Mouse (Mus musculus) ES-Bruce4 (cell line): ENCODE results near the gene Cbl. TPM values are rescaled to one million over a fixed set of nuclear protein-coding genes. Genes with fewer than 3 reads are reported as not detected.

Source experiments
- H3K27ac ChIP-seq: 2 replicates; pipeline ENCODE4 v1.5.1; 2012; ENCODE audit warnings: low read length, inconsistent platforms; ENCODE audit not compliant: insufficient read depth
- H3K27me3 ChIP-seq: 2 replicates; pipeline ENCODE4 v1.6.1; 2012; ENCODE audit warnings: mild to moderate bottlenecking, low read length, inconsistent platforms; ENCODE audit not compliant: control insufficient read depth, poor library complexity, insufficient read depth, severe bottlenecking
- H3K36me3 ChIP-seq: 2 replicates; pipeline ENCODE4 v1.6.1; 2012; ENCODE audit warnings: inconsistent platforms, mild to moderate bottlenecking, low read length, moderate library complexity; ENCODE audit not compliant: control insufficient read depth, poor library complexity, insufficient read depth, severe bottlenecking
- H3K4me1 ChIP-seq: one replicate; pipeline ENCODE4 v1.8.1; 2011; ENCODE audit warnings: low read length; ENCODE audit not compliant: control insufficient read depth, insufficient read depth
- H3K4me3 ChIP-seq: 2 replicates; pipeline ENCODE4 v1.5.1; 2011; ENCODE audit warnings: low read depth, mild to moderate bottlenecking, low read length
- H3K9ac ChIP-seq: 2 replicates; pipeline ENCODE4 v1.6.1; 2012; ENCODE audit warnings: low read depth, mild to moderate bottlenecking, inconsistent platforms; ENCODE audit not compliant: poor library complexity, severe bottlenecking
- H3K9me3 ChIP-seq: replicated peaks from 2 replicates; pipeline ENCODE4 v1.6.1; 2012; ENCODE audit warnings: mild to moderate bottlenecking, low read length, inconsistent platforms; ENCODE audit not compliant: control insufficient read depth, poor library complexity, insufficient read depth, severe bottlenecking
- CTCF ChIP-seq: IDR thresholded peaks from one replicate; pipeline ENCODE4 v1.8.1; 2011; ENCODE audit warnings: low read depth, low read length
- EP300 ChIP-seq: IDR thresholded peaks from 2 replicates; pipeline ENCODE4 v1.6.1; 2011; ENCODE audit warnings: low read depth, low read length; ENCODE audit not compliant: insufficient read depth
- POLR2A ChIP-seq: IDR thresholded peaks from one replicate; pipeline ENCODE4 v1.8.1; 2011; ENCODE audit warnings: low read length; ENCODE audit not compliant: insufficient read depth
- polyA plus RNA-seq: library from polyadenylated mRNA; stranded (reverse); fragments of >200 nt; gene quantifications from 2 replicates; pipeline ENCODE4 v1.2.4, GENCODE M21; 2011; ENCODE audit warnings: low read depth; ENCODE audit not compliant: missing spikeins, insufficient read depth, insufficient read length

Gene Cbl
- polyA plus RNA-seq, 1 experiment = 58.8 TPM

- Histone ChIP-seq H3K4me1 (no peaks in the 10 kb centered on the region), H3K9ac (no peak overlapping the region), H3K9me3 (no peaks in the 10 kb centered on the region), H3K36me3 (peaks cover 34% of the 10 kb centered on the region), H3K27ac (no peak overlapping the region), H3K27me3 (no peaks in the 10 kb centered on the region), H3K4me3 (no peak overlapping the region)
- TF ChIP-seq EP300 = no peak
- no peak for TF ChIP-seq CTCF
- TF ChIP-seq POLR2A = no peak
Measured at GRCm38 (mm10) chr9:44159886-44160285, 74.0 kb downstream of the Cbl start.

GRCm38 (mm10) chr9:44147290-44147689 lies 86.6 kb downstream of the Cbl start:
- no peak overlapping the region for H3K27ac ChIP-seq
- H3K9me3 ChIP-seq = no peaks in the 10 kb centered on the region
- no peak for TF ChIP-seq EP300
- no peak for TF ChIP-seq POLR2A
- TF ChIP-seq CTCF = no peak
- peaks cover 9% of the 10 kb centered on the region for H3K36me3 ChIP-seq
- H3K27me3 ChIP-seq = no peaks in the 10 kb centered on the region
- no peak overlapping the region for H3K4me3 ChIP-seq
- no peak overlapping the region for H3K9ac ChIP-seq
- peaks cover 3% of the 10 kb centered on the region for H3K4me1 ChIP-seq

GRCm38 (mm10) chr9:44144718-44145060 lies 89.2 kb downstream of the Cbl start:
- no peaks in the 10 kb centered on the region for H3K27me3 ChIP-seq
- peaks cover 6% of the 10 kb centered on the region for H3K4me1 ChIP-seq
- peak overlapping the region; percentile 33 for H3K27ac ChIP-seq
- no peak overlapping the region for H3K4me3 ChIP-seq
- TF ChIP-seq EP300 (no peak), POLR2A (no peak), CTCF (no peak)
- no peak overlapping the region for H3K9ac ChIP-seq
- H3K9me3 ChIP-seq = no peaks in the 10 kb centered on the region
- H3K36me3 ChIP-seq = peaks cover 17% of the 10 kb centered on the region

DNA sequence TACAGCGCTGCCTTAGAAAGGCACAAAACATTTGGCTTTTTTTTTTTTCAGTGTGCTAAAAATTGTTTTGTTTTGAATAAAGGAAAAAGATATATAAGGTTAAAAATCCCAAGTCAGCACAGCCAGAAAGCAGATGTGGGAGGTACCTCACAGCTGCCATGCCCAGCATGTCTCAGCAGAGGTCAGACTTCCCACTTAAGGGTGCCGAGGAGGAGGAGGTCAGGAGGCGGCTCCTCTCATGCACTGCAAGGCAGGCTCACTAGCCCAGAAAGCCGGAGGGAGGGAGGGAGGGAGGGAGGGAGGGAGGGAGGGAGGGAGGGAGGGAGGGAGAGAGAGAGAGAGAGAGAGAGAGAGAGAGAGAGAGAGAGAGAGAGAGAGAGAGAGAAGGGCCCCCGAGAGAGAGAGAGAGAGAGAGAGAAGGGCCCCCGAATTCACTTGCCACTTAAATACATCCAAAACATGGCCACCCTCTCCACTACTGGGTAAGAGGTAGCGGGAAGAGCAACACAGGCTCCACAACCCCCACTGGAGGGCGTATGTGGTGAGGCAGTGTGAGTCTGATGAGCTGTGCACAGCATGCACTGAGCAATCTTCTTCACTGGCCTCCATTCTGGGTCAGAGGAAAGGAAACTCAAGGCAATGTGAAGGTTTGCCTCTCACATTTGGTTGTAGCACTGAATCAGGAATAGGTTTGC lies 89.7 kb downstream of the Cbl start:
- Histone ChIP-seq H3K36me3 (peaks cover 23% of the 10 kb centered on the region), H3K9ac (0 out of 2 replicates have a peak overlapping the region, but pooled peaks have one; percentile 6), H3K27me3 (no peaks in the 10 kb centered on the region), H3K4me1 (peaks cover 6% of the 10 kb centered on the region), H3K27ac (peak overlapping the region; percentile 33), H3K9me3 (no peaks in the 10 kb centered on the region), H3K4me3 (no peak overlapping the region)
- TF ChIP-seq EP300 (no peak), POLR2A (no peak), CTCF (peak; percentile 48)

- Histone ChIP-seq H3K9ac (0 out of 2 replicates have a peak overlapping the region, but pooled peaks have one; percentile 6), H3K4me3 (no peak overlapping the region), H3K4me1 (peaks cover 6% of the 10 kb centered on the region), H3K9me3 (no peaks in the 10 kb centered on the region), H3K27ac (peak overlapping the region; percentile 13; the same call in 1 of the 2 replicates), H3K36me3 (peaks cover 30% of the 10 kb centered on the region), H3K27me3 (no peaks in the 10 kb centered on the region)
- TF ChIP-seq CTCF (no peak), POLR2A (no peak), EP300 (no peak)
Measured at GRCm38 (mm10) chr9:44143421-44143820, 90.4 kb downstream of the Cbl start.

GRCm38 (mm10) chr9:44141951-44142350 lies 91.9 kb downstream of the Cbl start:
- H3K36me3 ChIP-seq = peaks cover 42% of the 10 kb centered on the region
- TF ChIP-seq CTCF (no peak), POLR2A (no peak), EP300 (no peak)

More at GRCm38 (mm10) chr9:44141951-44142350, 91.9 kb downstream of the Cbl start:
- H3K4me3 ChIP-seq = no peak overlapping the region
- no peak overlapping the region for H3K27ac ChIP-seq
- H3K9me3 ChIP-seq = no peaks in the 10 kb centered on the region
- no peak overlapping the region for H3K9ac ChIP-seq
- H3K27me3 ChIP-seq = no peaks in the 10 kb centered on the region
- peaks cover 6% of the 10 kb centered on the region for H3K4me1 ChIP-seq
